Mouse (Mus musculus) ZHBTc4 (cell line): ENCODE data around the gene Itgb5.
A peak's percentile ranks its signal among the peaks of the same experiment; 100 is the strongest.

ENCODE experiments used
- DNase-seq: peaks from one replicate; pipeline ENCODE4 v3.0.0-alpha.2; 2011; ENCODE audit warnings: low read depth, low spot score

Gene Itgb5

GRCm38 (mm10) chr16:33829301-33829831, at the start of gene Itgb5:
TSS of gene Itgb5 (plus strand) at chr16:33829665.
- peak; percentile 83 for DNase-seq

- DNase-seq = peak; percentile 19
Measured at GRCm38 (mm10) chr16:33781789-33782728, 47.4 kb upstream of the Itgb5 start.

- DNase-seq = no peak
Measured at GRCm38 (mm10) chr16:33782729-33783091, 46.8 kb upstream of the Itgb5 start.

- no peak for DNase-seq
Measured at GRCm38 (mm10) chr16:33784547-33784946, 44.9 kb upstream of the Itgb5 start.

- no peak for DNase-seq
Measured at GRCm38 (mm10) chr16:33785092-33785704, 44.3 kb upstream of the Itgb5 start.

- no peak for DNase-seq
Measured at GRCm38 (mm10) chr16:33786657-33787390, 42.6 kb upstream of the Itgb5 start.

GRCm38 (mm10) chr16:33793846-33794791, 35.3 kb upstream of the Itgb5 start, which contains the start of gene Muc13:
TSS of gene Muc13 (plus strand) at chr16:33794037.
- DNase-seq = no peak

GRCm38 (mm10) chr16:33795106-33795505, 34.4 kb upstream of the Itgb5 start:
- no peak for DNase-seq

- no peak for DNase-seq
Measured at GRCm38 (mm10) chr16:33795887-33796286, 33.6 kb upstream of the Itgb5 start.

GRCm38 (mm10) chr16:33796756-33797155, 32.7 kb upstream of the Itgb5 start:
- no peak for DNase-seq

- peak; percentile 73 for DNase-seq
Measured at GRCm38 (mm10) chr16:33797860-33798259, 31.6 kb upstream of the Itgb5 start.

GRCm38 (mm10) chr16:33810002-33810401, 19.5 kb upstream of the Itgb5 start:
- peak; percentile 53 for DNase-seq

- peak; percentile 92 for DNase-seq
Measured at GRCm38 (mm10) chr16:33818413-33819165, 10.9 kb upstream of the Itgb5 start.

- DNase-seq = peak; percentile 90
Measured at GRCm38 (mm10) chr16:33820269-33821178, 8.9 kb upstream of the Itgb5 start.

GRCm38 (mm10) chr16:33824603-33825002, 4.9 kb upstream of the Itgb5 start:
- DNase-seq = peak; percentile 69

- no peak for DNase-seq
Measured at GRCm38 (mm10) chr16:33828496-33828895, 969 bp upstream of the Itgb5 start.

- DNase-seq = peak; percentile 84
Measured at GRCm38 (mm10) chr16:33829842-33830511, 512 bp downstream of the Itgb5 start.

- peak; percentile 48 for DNase-seq
Measured at GRCm38 (mm10) chr16:33830512-33831105, 1.1 kb downstream of the Itgb5 start.
